Mouse (Mus musculus): ENCODE data around the gene Elovl3.

DNA sequence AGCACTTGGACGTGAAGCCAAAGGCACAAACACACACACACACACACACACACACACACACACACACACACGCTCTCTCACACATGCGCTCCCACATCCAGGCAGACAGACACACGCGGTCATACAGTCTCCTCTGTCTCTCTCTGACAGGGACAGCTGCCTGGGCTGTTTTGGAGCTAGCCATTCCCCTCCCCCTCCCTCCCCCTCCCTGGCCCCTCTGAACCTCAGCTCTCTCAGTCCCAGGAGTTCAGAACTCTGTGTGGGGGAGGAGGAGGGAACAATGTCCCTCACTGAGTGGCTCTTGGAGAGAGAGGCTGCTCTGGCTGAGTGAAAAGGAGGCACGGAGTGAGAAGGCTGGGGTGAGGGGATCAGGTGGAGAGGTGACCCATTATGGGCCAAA is 9.4 kb downstream of the Elovl3 start:
- TF ChIP-seq TAL1 (IDR thresholded peaks at IDR 0.05; ENCODE audit: low read length) (no peak), GATA1 (IDR thresholded peaks at IDR 0.05; ENCODE audit: low read length) (no peak)
